Mouse (Mus musculus) stomach, postnatal 0 days (tissue): ENCODE measurements at regions not wholly inside any gene's neighbourhood (a gene's known extent, or its start where the extent isn't known, plus 50 kb on each side); places are given as distances from the start of the nearest gene placed in this dataset.

Source experiments
- CTCF ChIP-seq: IDR thresholded peaks from 2 replicates; pipeline ENCODE4 v1.5.1; 2016; ENCODE audit warnings: antibody characterized with exemption, low read depth, mild to moderate bottlenecking, moderate library complexity
- EP300 ChIP-seq: optimal IDR thresholded peaks from 2 replicates; pipeline ENCODE3; 2016; ENCODE audit warnings: antibody characterized with exemption

DNA sequence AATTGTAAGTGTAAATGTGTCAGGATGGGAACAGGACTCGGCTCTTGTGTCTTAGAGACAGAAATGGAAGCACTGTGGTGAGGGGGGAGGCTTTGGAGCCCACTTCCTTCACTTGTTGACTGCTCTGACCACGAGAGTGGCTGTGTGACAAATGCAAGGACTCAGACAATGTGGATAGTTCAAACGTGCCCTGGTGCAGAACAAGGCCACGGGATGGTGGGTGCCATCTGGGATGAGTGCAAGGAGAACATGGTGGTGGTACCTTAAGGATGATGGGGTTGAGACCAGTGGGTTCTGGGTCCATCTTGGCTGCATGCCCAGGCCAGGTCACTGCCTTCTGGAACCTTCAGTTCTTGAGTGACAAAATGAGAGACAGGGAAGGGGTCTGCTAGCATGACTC is 132.3 kb upstream of the Syt13 start:
- no peak for TF ChIP-seq CTCF
- TF ChIP-seq EP300, result no peak
